Mouse (Mus musculus): ENCODE data around the gene Pik3cb. TPM values are rescaled to one million over a fixed set of nuclear protein-coding genes. Genes with fewer than 3 reads are reported as not detected.

Pik3cb gene
- polyA plus RNA-seq (2014; fragmentation: Illumina TruSeq; extraction: RNeasy Lipid Tissue Mini Kit (QIAGEN cat#74804); ENCODE audit: low replicate concordance) = 12.8 TPM

GRCm38 (mm10) chr9:99140063-99140882 is at the start of gene Pik3cb:
TSS of gene Pik3cb (minus strand) at chr9:99140621.

DNA sequence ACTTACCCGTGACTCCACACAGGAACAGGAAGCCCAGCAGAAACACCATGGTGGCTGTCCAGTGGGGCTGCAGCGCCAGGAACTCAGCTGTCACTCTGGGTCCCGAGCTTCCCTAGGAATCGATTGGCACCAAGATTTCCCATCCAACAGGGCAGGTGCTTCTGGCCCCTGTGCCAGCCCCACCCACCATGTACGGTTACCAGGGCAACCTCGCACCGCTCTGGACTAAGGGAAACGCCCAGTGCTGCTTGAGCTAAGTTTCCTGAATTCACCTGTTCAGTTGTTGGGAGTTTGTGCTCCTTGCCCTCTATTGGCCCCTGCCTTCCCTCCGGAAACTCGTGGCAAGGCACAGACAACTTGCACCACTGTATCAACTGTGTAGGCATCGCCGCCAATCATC is 104.8 kb downstream of the Pik3cb start, which contains the start of gene Gm1123:
Gm1123 (minus strand) TSS at position 141 of the 400 bp plus-strand sequence.

Other genes with a start within 250 kb of the Pik3cb start
- not detected for gene 7420426K07Rik, start 237.5 kb downstream of the Pik3cb start, polyA plus RNA-seq (2014; fragmentation: Illumina TruSeq; extraction: RNeasy Lipid Tissue Mini Kit (QIAGEN cat#74804); ENCODE audit: low replicate concordance)
- not detected for gene Foxl2, start 185.3 kb downstream of the Pik3cb start, polyA plus RNA-seq (2014; fragmentation: Illumina TruSeq; extraction: RNeasy Lipid Tissue Mini Kit (QIAGEN cat#74804); ENCODE audit: low replicate concordance)
- gene Faim, start 154.2 kb downstream of the Pik3cb start, polyA plus RNA-seq (2014; fragmentation: Illumina TruSeq; extraction: RNeasy Lipid Tissue Mini Kit (QIAGEN cat#74804); ENCODE audit: low replicate concordance) = 10.8 TPM
- 250 TPM for gene Gm1123, start 104.9 kb downstream of the Pik3cb start, polyA plus RNA-seq (2014; fragmentation: Illumina TruSeq; extraction: RNeasy Lipid Tissue Mini Kit (QIAGEN cat#74804); ENCODE audit: low replicate concordance)
- not detected for gene Faiml, start 96.6 kb upstream of the Pik3cb start, polyA plus RNA-seq (2014; fragmentation: Illumina TruSeq; extraction: RNeasy Lipid Tissue Mini Kit (QIAGEN cat#74804); ENCODE audit: low replicate concordance)
- gene Cep70, start 102.7 kb upstream of the Pik3cb start, polyA plus RNA-seq (2014; fragmentation: Illumina TruSeq; extraction: RNeasy Lipid Tissue Mini Kit (QIAGEN cat#74804); ENCODE audit: low replicate concordance) = 31.8 TPM
- 0.19 TPM for gene Esyt3, start 217.9 kb upstream of the Pik3cb start, polyA plus RNA-seq (2014; fragmentation: Illumina TruSeq; extraction: RNeasy Lipid Tissue Mini Kit (QIAGEN cat#74804); ENCODE audit: low replicate concordance)